Mouse (Mus musculus): ENCODE results near the gene Sgsm2. TPM values are rescaled to one million over a fixed set of nuclear protein-coding genes. Genes with fewer than 3 reads are reported as not detected.
A peak's percentile ranks its signal among the peaks of the same experiment; 100 is the strongest.

The Sgsm2 gene
- polyA plus RNA-seq, 1 experiment from 2014 or later = 2.5 TPM

GRCm38 (mm10) chr11:74838441-74838840 lies 58.4 kb downstream of the Sgsm2 start:
- H3K27ac ChIP-seq (replicated peaks; ENCODE audit: low read depth, low read length) = peak overlapping the region; percentile 89
- peak overlapping the region; percentile 53 for H3K4me3 ChIP-seq (ENCODE audit: low read depth, low read length)
- H3K36me3 ChIP-seq (replicated peaks; ENCODE audit: control insufficient read depth, insufficient read depth, low read depth, low read length) = peaks cover 7% of the 10 kb centered on the region
- ATAC-seq (replicated peaks; ENCODE audit: insufficient number of reproducible peaks, low FRiP score, low TSS enrichment, low read depth) (peak; percentile 32), DNase-seq (ENCODE audit: low spot score) (peak; percentile 93)
- under 1% methylated on average over 35 of the region's 35 CpGs for WGBS
- peak overlapping the region; percentile 61 for H3K9ac ChIP-seq (replicated peaks; ENCODE audit: low read length)
- no peaks in the 10 kb centered on the region for H3K27me3 ChIP-seq (ENCODE audit: control insufficient read depth, insufficient read depth, low read length)
- H3K4me1 ChIP-seq (ENCODE audit: control insufficient read depth, insufficient read depth, low read length) = peaks cover 7% of the 10 kb centered on the region
- no peaks in the 10 kb centered on the region for H3K9me3 ChIP-seq (replicated peaks; ENCODE audit: control insufficient read depth, low read length)
- H3K4me2 ChIP-seq (ENCODE audit: low read depth, low read length) = peak overlapping the region; percentile 91

GRCm38 (mm10) chr11:74837694-74838431 lies 59.0 kb downstream of the Sgsm2 start:
- peaks cover 5% of the 10 kb centered on the region for H3K36me3 ChIP-seq (replicated peaks; ENCODE audit: control insufficient read depth, insufficient read depth, low read depth, low read length)
- ATAC-seq (replicated peaks; ENCODE audit: insufficient number of reproducible peaks, low FRiP score, low TSS enrichment, low read depth) (peak; percentile 51), DNase-seq (ENCODE audit: low spot score) (peak; percentile 90)
- H3K27me3 ChIP-seq (ENCODE audit: control insufficient read depth, insufficient read depth, low read length) = no peaks in the 10 kb centered on the region
- H3K9ac ChIP-seq (replicated peaks; ENCODE audit: low read length) = peak overlapping the region; percentile 61
- peak overlapping the region; percentile 89 for H3K27ac ChIP-seq (replicated peaks; ENCODE audit: low read depth, low read length)
- H3K4me2 ChIP-seq (ENCODE audit: low read depth, low read length) = peak overlapping the region; percentile 91
- H3K9me3 ChIP-seq (replicated peaks; ENCODE audit: control insufficient read depth, low read length) = no peaks in the 10 kb centered on the region
- peak overlapping the region; percentile 53 for H3K4me3 ChIP-seq (ENCODE audit: low read depth, low read length)
- peaks cover 5% of the 10 kb centered on the region for H3K4me1 ChIP-seq (ENCODE audit: control insufficient read depth, insufficient read depth, low read length)
- under 1% methylated on average over 54 of the region's 54 CpGs for WGBS

GRCm38 (mm10) chr11:74837056-74837693 lies 59.7 kb downstream of the Sgsm2 start:
- Histone ChIP-seq H3K9ac (replicated peaks; ENCODE audit: low read length) (peak overlapping the region; percentile 61), H3K4me1 (ENCODE audit: control insufficient read depth, insufficient read depth, low read length) (peaks cover 3% of the 10 kb centered on the region), H3K9me3 (replicated peaks; ENCODE audit: control insufficient read depth, low read length) (no peaks in the 10 kb centered on the region), H3K4me2 (ENCODE audit: low read depth, low read length) (peak overlapping the region; percentile 91), H3K36me3 (replicated peaks; ENCODE audit: control insufficient read depth, insufficient read depth, low read depth, low read length) (no peaks in the 10 kb centered on the region; the same call in 1 of the 2 replicates), H3K27ac (replicated peaks; ENCODE audit: low read depth, low read length) (peak overlapping the region; percentile 89), H3K4me3 (ENCODE audit: low read depth, low read length) (peak overlapping the region; percentile 53), H3K27me3 (ENCODE audit: control insufficient read depth, insufficient read depth, low read length) (no peaks in the 10 kb centered on the region)
- WGBS = 47% methylated on average over 16 of the region's 16 CpGs
- ATAC-seq (replicated peaks; ENCODE audit: insufficient number of reproducible peaks, low FRiP score, low TSS enrichment, low read depth) (no peak), DNase-seq (ENCODE audit: low spot score) (no peak)

GRCm38 (mm10) chr11:74836225-74837055 lies 60.4 kb downstream of the Sgsm2 start:
- no peak overlapping the region for H3K27ac ChIP-seq (replicated peaks; ENCODE audit: low read depth, low read length)
- WGBS = 87% methylated on average over 22 of the region's 22 CpGs
- H3K4me1 ChIP-seq (ENCODE audit: control insufficient read depth, insufficient read depth, low read length) = peaks cover 3% of the 10 kb centered on the region
- H3K9me3 ChIP-seq (replicated peaks; ENCODE audit: control insufficient read depth, low read length) = no peaks in the 10 kb centered on the region
- no peak for ATAC-seq (replicated peaks; ENCODE audit: insufficient number of reproducible peaks, low FRiP score, low TSS enrichment, low read depth)
- no peaks in the 10 kb centered on the region for H3K27me3 ChIP-seq (ENCODE audit: control insufficient read depth, insufficient read depth, low read length)
- H3K4me2 ChIP-seq (ENCODE audit: low read depth, low read length) = no peak overlapping the region
- DNase-seq (ENCODE audit: low spot score) = no peak
- no peak overlapping the region for H3K9ac ChIP-seq (replicated peaks; ENCODE audit: low read length)
- H3K36me3 ChIP-seq (replicated peaks; ENCODE audit: control insufficient read depth, insufficient read depth, low read depth, low read length) = no peaks in the 10 kb centered on the region; the same call in 1 of the 2 replicates
- no peak overlapping the region for H3K4me3 ChIP-seq (ENCODE audit: low read depth, low read length)

GRCm38 (mm10) chr11:74835593-74836224 lies 61.2 kb downstream of the Sgsm2 start:
- H3K4me3 ChIP-seq (ENCODE audit: low read depth, low read length) = no peak overlapping the region
- H3K9me3 ChIP-seq (replicated peaks; ENCODE audit: control insufficient read depth, low read length) = no peaks in the 10 kb centered on the region

GRCm38 (mm10) chr11:74834650-74835277 lies 62.1 kb downstream of the Sgsm2 start:
- H3K36me3 ChIP-seq (replicated peaks; ENCODE audit: control insufficient read depth, insufficient read depth, low read depth, low read length) = no peaks in the 10 kb centered on the region; the same call in 1 of the 2 replicates
- ATAC-seq (replicated peaks; ENCODE audit: insufficient number of reproducible peaks, low FRiP score, low TSS enrichment, low read depth) = no peak
- WGBS = 61% methylated on average over 5 of the region's 5 CpGs
- no peak for DNase-seq (ENCODE audit: low spot score)
- H3K27ac ChIP-seq (replicated peaks; ENCODE audit: low read depth, low read length) = no peak overlapping the region
- no peak overlapping the region for H3K4me2 ChIP-seq (ENCODE audit: low read depth, low read length)
- H3K4me1 ChIP-seq (ENCODE audit: control insufficient read depth, insufficient read depth, low read length) = peaks cover 3% of the 10 kb centered on the region
- no peaks in the 10 kb centered on the region for H3K9me3 ChIP-seq (replicated peaks; ENCODE audit: control insufficient read depth, low read length)
- no peak overlapping the region for H3K9ac ChIP-seq (replicated peaks; ENCODE audit: low read length)
- no peak overlapping the region for H3K4me3 ChIP-seq (ENCODE audit: low read depth, low read length)
- H3K27me3 ChIP-seq (ENCODE audit: control insufficient read depth, insufficient read depth, low read length) = no peaks in the 10 kb centered on the region

More at GRCm38 (mm10) chr11:74835593-74836224, 61.2 kb downstream of the Sgsm2 start:
- Histone ChIP-seq H3K27ac (replicated peaks; ENCODE audit: low read depth, low read length) (no peak overlapping the region), H3K36me3 (replicated peaks; ENCODE audit: control insufficient read depth, insufficient read depth, low read depth, low read length) (no peaks in the 10 kb centered on the region; the same call in 1 of the 2 replicates), H3K9ac (replicated peaks; ENCODE audit: low read length) (no peak overlapping the region), H3K27me3 (ENCODE audit: control insufficient read depth, insufficient read depth, low read length) (no peaks in the 10 kb centered on the region), H3K4me2 (ENCODE audit: low read depth, low read length) (no peak overlapping the region), H3K4me1 (ENCODE audit: control insufficient read depth, insufficient read depth, low read length) (peaks cover 3% of the 10 kb centered on the region)
- no peak for DNase-seq (ENCODE audit: low spot score)
- 88% methylated on average over 6 of the region's 6 CpGs for WGBS
- ATAC-seq (replicated peaks; ENCODE audit: insufficient number of reproducible peaks, low FRiP score, low TSS enrichment, low read depth) = no peak

- ATAC-seq (replicated peaks; ENCODE audit: insufficient number of reproducible peaks, low FRiP score, low TSS enrichment, low read depth) = no peak
Observed at GRCm38 (mm10) chr11:74834359-74834638, 62.6 kb downstream of the Sgsm2 start.

More at GRCm38 (mm10) chr11:74834359-74834638, 62.6 kb downstream of the Sgsm2 start:
- Histone ChIP-seq H3K27ac (replicated peaks; ENCODE audit: low read depth, low read length) (no peak overlapping the region), H3K36me3 (replicated peaks; ENCODE audit: control insufficient read depth, insufficient read depth, low read depth, low read length) (no peaks in the 10 kb centered on the region; the same call in 1 of the 2 replicates), H3K4me3 (ENCODE audit: low read depth, low read length) (no peak overlapping the region), H3K9ac (replicated peaks; ENCODE audit: low read length) (no peak overlapping the region), H3K4me2 (ENCODE audit: low read depth, low read length) (no peak overlapping the region), H3K9me3 (replicated peaks; ENCODE audit: control insufficient read depth, low read length) (no peaks in the 10 kb centered on the region), H3K27me3 (ENCODE audit: control insufficient read depth, insufficient read depth, low read length) (no peaks in the 10 kb centered on the region), H3K4me1 (ENCODE audit: control insufficient read depth, insufficient read depth, low read length) (peaks cover 3% of the 10 kb centered on the region)
- DNase-seq (ENCODE audit: low spot score) = no peak
- whole genome bisulfite sequencing = 76% methylated on average over 1 of the region's 1 CpGs
